Mouse (Mus musculus): ENCODE results near the gene Plpp7.

DNA sequence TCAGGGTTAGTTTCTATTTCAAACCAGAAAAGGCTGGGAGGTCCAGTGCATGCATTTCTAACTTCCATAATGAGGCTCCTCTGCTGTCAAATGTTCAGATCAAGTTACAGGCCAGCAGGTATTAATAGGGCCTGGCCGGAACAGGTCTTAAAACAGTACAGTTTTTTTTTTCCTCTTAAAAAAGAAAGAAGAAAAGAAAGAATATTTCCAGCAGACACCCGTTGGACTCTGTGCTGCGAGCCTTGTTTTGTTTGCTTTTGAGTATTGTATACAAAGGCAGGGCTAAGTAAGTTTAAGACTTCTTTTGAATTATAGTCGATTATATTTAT, 58.4 kb downstream of the Plpp7 start:
- TF ChIP-seq CTCF (IDR thresholded peaks at IDR 0.05; ENCODE audit: borderline replicate concordance, control insufficient read depth, extremely low read depth, insufficient read depth, low read length, poor library complexity): no peak
- TF ChIP-seq POLR2A (IDR thresholded peaks at IDR 0.05; ENCODE audit: control insufficient read depth, extremely low read depth, insufficient read depth, low read length, poor library complexity): no peak

All from thymus, adult 2 months (tissue).